Mouse (Mus musculus): ENCODE results near the gene Hbp1.

- TF ChIP-seq CTCF (IDR thresholded peaks at IDR 0.05; ENCODE audit: control insufficient read depth, insufficient read depth, insufficient read length) (no peak), FOSL1 (IDR thresholded peaks at IDR 0.05; ENCODE audit: insufficient read depth, low read length, poor library complexity, severe bottlenecking) (no peak), MYOG (IDR thresholded peaks at IDR 0.05; ENCODE audit: control insufficient read depth, extremely low read depth, insufficient read length) (no peak), MAX (IDR thresholded peaks at IDR 0.05) (no peak), CEBPB (IDR thresholded peaks at IDR 0.05; ENCODE audit: low read depth) (no peak)
Observed at GRCm38 (mm10) chr12:31916691-31917090, 33.6 kb downstream of the Hbp1 start.

Measured in C2C12 (cell line).